Mouse (Mus musculus) monocyte, adult 2 months (primary cell): ENCODE results near the gene Dph1.

Experiments used
- DNase-seq, 2 experiments: peaks; one replicate each; pipeline ENCODE4 v3.0.0; 2022; ENCODE audit warnings: low spot score in 2 of 2, low read depth in 1 of 2

Dph1 gene

GRCm38 (mm10) chr11:75135358-75135757, 55.7 kb downstream of the Dph1 start:
- no peak for DNase-seq

GRCm38 (mm10) chr11:75134485-75135068, 56.5 kb downstream of the Dph1 start:
- DNase-seq, result no peak

GRCm38 (mm10) chr11:75133951-75134350, 57.1 kb downstream of the Dph1 start:
- no peak for DNase-seq

DNA sequence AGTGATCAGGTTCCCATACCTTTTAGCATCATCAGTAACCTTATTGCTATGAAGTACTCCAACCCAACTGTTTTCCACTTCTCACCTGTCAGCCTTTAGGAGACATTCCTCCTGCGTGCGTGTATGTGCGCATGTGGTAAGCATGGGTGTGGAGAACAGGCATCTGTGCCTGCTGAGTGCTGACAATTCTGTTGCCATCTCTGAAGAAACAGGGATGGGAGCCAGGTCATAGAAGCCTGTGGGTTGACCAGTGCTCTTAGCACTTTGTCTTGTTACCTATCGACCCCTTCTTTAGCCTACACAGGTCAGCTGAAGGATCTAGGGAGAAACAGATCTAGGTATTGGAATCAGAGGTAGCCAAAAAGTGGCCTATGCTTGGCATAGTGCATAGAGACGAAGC, 57.6 kb downstream of the Dph1 start:
- DNase-seq, result no peak

DNA sequence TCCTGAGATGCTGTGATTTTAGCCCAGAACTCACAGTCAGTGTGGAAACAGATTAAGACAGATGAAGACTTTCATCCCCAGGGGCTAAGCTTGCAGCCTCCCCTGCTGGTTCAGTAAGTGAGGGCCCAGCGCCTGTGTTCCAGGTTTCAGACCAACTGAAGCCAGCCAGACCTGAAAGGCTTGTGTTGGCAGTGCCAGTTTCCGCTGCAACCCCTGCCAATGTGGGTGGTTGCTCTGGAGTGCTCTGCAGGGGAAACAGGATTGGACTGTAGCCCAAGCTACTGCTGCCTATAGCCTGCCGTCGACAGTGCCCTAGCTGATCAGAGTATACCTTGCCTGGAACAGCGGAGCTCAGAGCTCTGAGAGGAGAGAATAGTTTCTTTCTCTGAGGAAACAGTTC, 58.8 kb downstream of the Dph1 start:
- DNase-seq, result no peak

GRCm38 (mm10) chr11:75131300-75131699, 59.7 kb downstream of the Dph1 start:
- no peak for DNase-seq

- DNase-seq, result no peak
Measured at GRCm38 (mm10) chr11:75129481-75129880, 61.6 kb downstream of the Dph1 start.
